Mouse (Mus musculus): ENCODE results near the gene B4galt1. TPM values are rescaled to one million over a fixed set of nuclear protein-coding genes. Genes with fewer than 3 reads are reported as not detected.

B4galt1 gene
- polyA plus RNA-seq, 1 experiment from 2014 or later, result 50.1 TPM

GRCm38 (mm10) chr4:40820903-40821302 is 32.9 kb downstream of the B4galt1 start:
- WGBS, result 83% methylated on average over 1 of the region's 1 CpGs
- H3K4me2 ChIP-seq (ENCODE audit: low read depth, low read length), result no peak overlapping the region
- peaks cover 12% of the 10 kb centered on the region for H3K4me1 ChIP-seq (ENCODE audit: control insufficient read depth, insufficient read depth, low read length)
- no peaks in the 10 kb centered on the region for H3K9me3 ChIP-seq (replicated peaks; ENCODE audit: control insufficient read depth, low read length)
- H3K27ac ChIP-seq (ENCODE audit: low read length), result no peak overlapping the region
- H3K4me3 ChIP-seq (replicated peaks; ENCODE audit: low read length), result no peak overlapping the region
- no peaks in the 10 kb centered on the region for H3K27me3 ChIP-seq (ENCODE audit: control insufficient read depth, insufficient read depth, low read length)
- peaks cover 2% of the 10 kb centered on the region; the same call in 1 of the 2 replicates for H3K36me3 ChIP-seq (ENCODE audit: control insufficient read depth, insufficient read depth, low read length)
- H3K9ac ChIP-seq (ENCODE audit: low read length), result no peak overlapping the region
- ATAC-seq (ENCODE audit: insufficient read depth, low FRiP score), result no peak

- no peak for ATAC-seq (ENCODE audit: insufficient read depth, low FRiP score)
- H3K4me3 ChIP-seq (replicated peaks; ENCODE audit: low read length), result no peak overlapping the region
- H3K9me3 ChIP-seq (replicated peaks; ENCODE audit: control insufficient read depth, low read length), result no peaks in the 10 kb centered on the region
- no peak overlapping the region for H3K27ac ChIP-seq (ENCODE audit: low read length)
- H3K4me2 ChIP-seq (ENCODE audit: low read depth, low read length), result no peak overlapping the region
- H3K9ac ChIP-seq (ENCODE audit: low read length), result no peak overlapping the region
- 91% methylated on average over 4 of the region's 4 CpGs for WGBS
- H3K27me3 ChIP-seq (ENCODE audit: control insufficient read depth, insufficient read depth, low read length), result no peaks in the 10 kb centered on the region
- H3K36me3 ChIP-seq (ENCODE audit: control insufficient read depth, insufficient read depth, low read length), result no peaks in the 10 kb centered on the region; the same call in 1 of the 2 replicates
- peaks cover 17% of the 10 kb centered on the region for H3K4me1 ChIP-seq (ENCODE audit: control insufficient read depth, insufficient read depth, low read length)
Observed at GRCm38 (mm10) chr4:40820024-40820423, 33.8 kb downstream of the B4galt1 start.

GRCm38 (mm10) chr4:40819151-40819550 is 34.7 kb downstream of the B4galt1 start:
- Histone ChIP-seq H3K9me3 (replicated peaks; ENCODE audit: control insufficient read depth, low read length) (no peaks in the 10 kb centered on the region), H3K4me1 (ENCODE audit: control insufficient read depth, insufficient read depth, low read length) (peaks cover 17% of the 10 kb centered on the region), H3K4me2 (ENCODE audit: low read depth, low read length) (no peak overlapping the region), H3K36me3 (ENCODE audit: control insufficient read depth, insufficient read depth, low read length) (no peaks in the 10 kb centered on the region; the same call in 1 of the 2 replicates), H3K4me3 (replicated peaks; ENCODE audit: low read length) (no peak overlapping the region), H3K27me3 (ENCODE audit: control insufficient read depth, insufficient read depth, low read length) (no peaks in the 10 kb centered on the region), H3K9ac (ENCODE audit: low read length) (no peak overlapping the region), H3K27ac (ENCODE audit: low read length) (no peak overlapping the region)
- WGBS, result 92% methylated on average over 6 of the region's 6 CpGs
- no peak for ATAC-seq (ENCODE audit: insufficient read depth, low FRiP score)

GRCm38 (mm10) chr4:40818421-40818820 is 35.4 kb downstream of the B4galt1 start:
- 64% methylated on average over 6 of the region's 6 CpGs for WGBS
- H3K4me1 ChIP-seq (ENCODE audit: control insufficient read depth, insufficient read depth, low read length), result peaks cover 17% of the 10 kb centered on the region
- no peaks in the 10 kb centered on the region for H3K27me3 ChIP-seq (ENCODE audit: control insufficient read depth, insufficient read depth, low read length)
- H3K36me3 ChIP-seq (ENCODE audit: control insufficient read depth, insufficient read depth, low read length), result no peaks in the 10 kb centered on the region; the same call in 1 of the 2 replicates
- H3K27ac ChIP-seq (ENCODE audit: low read length), result peak overlapping the region; percentile 49; the same call in 1 of the 2 replicates
- ATAC-seq (ENCODE audit: insufficient read depth, low FRiP score), result no peak
- H3K4me3 ChIP-seq (replicated peaks; ENCODE audit: low read length), result no peak overlapping the region
- H3K9me3 ChIP-seq (replicated peaks; ENCODE audit: control insufficient read depth, low read length), result no peaks in the 10 kb centered on the region
- H3K9ac ChIP-seq (ENCODE audit: low read length), result no peak overlapping the region
- H3K4me2 ChIP-seq (ENCODE audit: low read depth, low read length), result no peak overlapping the region

GRCm38 (mm10) chr4:40817936-40818335 is 35.9 kb downstream of the B4galt1 start:
- Histone ChIP-seq H3K27me3 (ENCODE audit: control insufficient read depth, insufficient read depth, low read length) (no peaks in the 10 kb centered on the region), H3K4me1 (ENCODE audit: control insufficient read depth, insufficient read depth, low read length) (peaks cover 17% of the 10 kb centered on the region), H3K4me3 (replicated peaks; ENCODE audit: low read length) (no peak overlapping the region), H3K9me3 (replicated peaks; ENCODE audit: control insufficient read depth, low read length) (no peaks in the 10 kb centered on the region), H3K27ac (ENCODE audit: low read length) (peak overlapping the region; percentile 49; the same call in 1 of the 2 replicates), H3K36me3 (ENCODE audit: control insufficient read depth, insufficient read depth, low read length) (no peaks in the 10 kb centered on the region; the same call in 1 of the 2 replicates), H3K9ac (ENCODE audit: low read length) (no peak overlapping the region), H3K4me2 (ENCODE audit: low read depth, low read length) (peak overlapping the region; percentile 21; the same call in 1 of the 2 replicates)
- 79% methylated on average over 12 of the region's 12 CpGs for WGBS
- ATAC-seq (ENCODE audit: insufficient read depth, low FRiP score), result no peak

- H3K27me3 ChIP-seq (ENCODE audit: control insufficient read depth, insufficient read depth, low read length), result no peaks in the 10 kb centered on the region
- no peak overlapping the region for H3K27ac ChIP-seq (ENCODE audit: low read length)
- H3K9me3 ChIP-seq (replicated peaks; ENCODE audit: control insufficient read depth, low read length), result no peaks in the 10 kb centered on the region
- H3K4me3 ChIP-seq (replicated peaks; ENCODE audit: low read length), result no peak overlapping the region
- H3K4me2 ChIP-seq (ENCODE audit: low read depth, low read length), result no peak overlapping the region
- peaks cover 13% of the 10 kb centered on the region for H3K36me3 ChIP-seq (ENCODE audit: control insufficient read depth, insufficient read depth, low read length)
- 47% methylated on average over 12 of the region's 12 CpGs for WGBS
- no peak for ATAC-seq (ENCODE audit: insufficient read depth, low FRiP score)
- no peak overlapping the region for H3K9ac ChIP-seq (ENCODE audit: low read length)
- H3K4me1 ChIP-seq (ENCODE audit: control insufficient read depth, insufficient read depth, low read length), result peaks cover 17% of the 10 kb centered on the region
Observed at GRCm38 (mm10) chr4:40815775-40816372, 37.9 kb downstream of the B4galt1 start.

- 79% methylated on average over 3 of the region's 3 CpGs for WGBS
- Histone ChIP-seq H3K27ac (ENCODE audit: low read length) (no peak overlapping the region), H3K9ac (ENCODE audit: low read length) (no peak overlapping the region), H3K9me3 (replicated peaks; ENCODE audit: control insufficient read depth, low read length) (no peaks in the 10 kb centered on the region), H3K27me3 (ENCODE audit: control insufficient read depth, insufficient read depth, low read length) (no peaks in the 10 kb centered on the region), H3K4me2 (ENCODE audit: low read depth, low read length) (no peak overlapping the region), H3K4me3 (replicated peaks; ENCODE audit: low read length) (no peak overlapping the region), H3K36me3 (ENCODE audit: control insufficient read depth, insufficient read depth, low read length) (peaks cover 13% of the 10 kb centered on the region), H3K4me1 (ENCODE audit: control insufficient read depth, insufficient read depth, low read length) (peaks cover 17% of the 10 kb centered on the region)
- no peak for ATAC-seq (ENCODE audit: insufficient read depth, low FRiP score)
Observed at GRCm38 (mm10) chr4:40815120-40815519, 38.7 kb downstream of the B4galt1 start.

- ATAC-seq (ENCODE audit: insufficient read depth, low FRiP score), result no peak
Observed at GRCm38 (mm10) chr4:40814359-40814758, 39.4 kb downstream of the B4galt1 start.

GRCm38 (mm10) chr4:40812891-40813290 is 40.9 kb downstream of the B4galt1 start:
- H3K36me3 ChIP-seq (ENCODE audit: control insufficient read depth, insufficient read depth, low read length), result peaks cover 22% of the 10 kb centered on the region
- 89% methylated on average over 1 of the region's 1 CpGs for WGBS

More at GRCm38 (mm10) chr4:40814359-40814758, 39.4 kb downstream of the B4galt1 start:
- Histone ChIP-seq H3K27me3 (ENCODE audit: control insufficient read depth, insufficient read depth, low read length) (no peaks in the 10 kb centered on the region), H3K27ac (ENCODE audit: low read length) (no peak overlapping the region), H3K36me3 (ENCODE audit: control insufficient read depth, insufficient read depth, low read length) (peaks cover 13% of the 10 kb centered on the region; the same call in 1 of the 2 replicates), H3K4me1 (ENCODE audit: control insufficient read depth, insufficient read depth, low read length) (peaks cover 17% of the 10 kb centered on the region), H3K4me2 (ENCODE audit: low read depth, low read length) (no peak overlapping the region), H3K4me3 (replicated peaks; ENCODE audit: low read length) (no peak overlapping the region), H3K9ac (ENCODE audit: low read length) (no peak overlapping the region), H3K9me3 (replicated peaks; ENCODE audit: control insufficient read depth, low read length) (no peaks in the 10 kb centered on the region)
- WGBS, result 82% methylated on average over 6 of the region's 6 CpGs

More at GRCm38 (mm10) chr4:40812891-40813290, 40.9 kb downstream of the B4galt1 start:
- no peaks in the 10 kb centered on the region for H3K27me3 ChIP-seq (ENCODE audit: control insufficient read depth, insufficient read depth, low read length)
- H3K9ac ChIP-seq (ENCODE audit: low read length), result no peak overlapping the region
- no peak overlapping the region for H3K4me3 ChIP-seq (replicated peaks; ENCODE audit: low read length)
- no peak overlapping the region for H3K4me2 ChIP-seq (ENCODE audit: low read depth, low read length)
- no peak overlapping the region for H3K27ac ChIP-seq (ENCODE audit: low read length)
- H3K4me1 ChIP-seq (ENCODE audit: control insufficient read depth, insufficient read depth, low read length), result peaks cover 10% of the 10 kb centered on the region; the same call in 1 of the 2 replicates
- no peak for ATAC-seq (ENCODE audit: insufficient read depth, low FRiP score)
- H3K9me3 ChIP-seq (replicated peaks; ENCODE audit: control insufficient read depth, low read length), result no peaks in the 10 kb centered on the region
